Mouse (Mus musculus): ENCODE data around the gene Abhd14b.

GRCm38 (mm10) chr9:106478101-106478500, 30.8 kb downstream of the Abhd14b start:
- TF ChIP-seq CTCF (conservative IDR thresholded peaks at IDR 0.05; ENCODE audit: insufficient read depth, insufficient read length, low read depth, low read length) (no peak), POLR2A (IDR thresholded peaks at IDR 0.05; ENCODE audit: low read depth, low read length) (no peak)
